Mouse (Mus musculus): ENCODE measurements at regions not wholly inside any gene's neighbourhood (a gene's known extent, or its start where the extent isn't known, plus 50 kb on each side); places are given as distances from the start of the nearest gene placed in this dataset.

DNA sequence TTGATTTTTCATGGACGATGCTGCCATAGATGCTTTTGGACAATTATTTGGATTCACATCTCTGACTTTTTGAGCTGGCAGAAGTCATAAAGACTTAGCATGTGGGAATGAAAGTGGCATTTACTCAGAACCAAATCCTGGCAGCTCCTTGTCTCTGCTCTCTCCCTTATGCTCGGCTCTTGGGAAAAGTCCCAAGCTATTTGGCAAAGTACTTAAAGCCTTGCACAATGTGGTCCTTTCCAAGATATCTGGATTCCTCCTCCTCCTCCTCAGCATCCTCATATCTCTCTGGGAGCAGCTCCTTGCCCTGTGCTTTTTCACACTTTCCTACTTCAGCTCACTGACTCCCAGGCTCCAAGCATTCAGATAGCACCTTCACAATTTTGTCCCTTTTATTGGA lies 1995.7 kb upstream of the Lrrc6 start:
- 92% methylated on average over 2 of the region's 2 CpGs for WGBS
- Histone ChIP-seq H3K4me1 (0 out of 2 replicates have a peak, but pooled peaks cover 6% of the 10 kb centered on the region), H3K9me3 (replicated peaks) (no peaks in the 10 kb centered on the region), H3K27ac (replicated peaks) (no peak overlapping the region), H3K27me3 (ENCODE audit: low read depth, poor library complexity, severe bottlenecking) (no peaks in the 10 kb centered on the region), H3K36me3 (no peaks in the 10 kb centered on the region), H3K4me3 (no peak overlapping the region)
- DNase-seq (ENCODE audit: low spot score) = no peak

DNA sequence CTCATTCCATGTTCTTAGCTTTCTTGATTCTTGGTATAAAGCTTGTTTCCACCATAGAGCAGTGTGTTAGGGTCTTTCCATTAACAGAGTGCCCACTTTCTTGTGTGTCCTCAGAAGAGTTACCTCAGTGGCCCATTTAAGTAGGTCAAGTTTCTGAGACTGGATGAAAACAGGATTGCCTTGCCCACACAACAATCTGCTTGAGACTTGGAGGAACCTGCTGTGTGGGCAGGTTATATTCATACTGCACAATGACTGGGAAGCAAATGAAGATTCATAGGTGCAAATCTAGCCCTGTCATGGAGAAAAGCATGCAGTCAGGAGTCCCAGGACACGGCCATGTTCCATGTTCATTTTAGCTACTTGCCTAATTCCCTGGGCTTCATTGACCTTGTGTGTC lies 1984.1 kb upstream of the Lrrc6 start:
- DNase-seq (ENCODE audit: low spot score) = no peak
- no peaks in the 10 kb centered on the region for H3K9me3 ChIP-seq (replicated peaks)
- H3K27ac ChIP-seq (replicated peaks) = no peak overlapping the region
- no peaks in the 10 kb centered on the region for H3K36me3 ChIP-seq
- H3K4me1 ChIP-seq = no peaks in the 10 kb centered on the region
- WGBS = 97% methylated on average over 1 of the region's 1 CpGs
- H3K4me3 ChIP-seq = no peak overlapping the region
- no peaks in the 10 kb centered on the region for H3K27me3 ChIP-seq (ENCODE audit: low read depth, poor library complexity, severe bottlenecking)

- no peak overlapping the region for H3K27ac ChIP-seq (replicated peaks)
- no peak overlapping the region for H3K4me3 ChIP-seq
- no peak for DNase-seq (ENCODE audit: low spot score)
- WGBS = 90% methylated on average over 5 of the region's 5 CpGs
- no peaks in the 10 kb centered on the region for H3K9me3 ChIP-seq (replicated peaks)
- no peaks in the 10 kb centered on the region for H3K27me3 ChIP-seq (ENCODE audit: low read depth, poor library complexity, severe bottlenecking)
- H3K4me1 ChIP-seq = no peaks in the 10 kb centered on the region
- H3K36me3 ChIP-seq = no peaks in the 10 kb centered on the region
These were observed 1977.0 kb upstream of the Lrrc6 start for GRCm38 (mm10) chr15:68477745-68478144.

DNA sequence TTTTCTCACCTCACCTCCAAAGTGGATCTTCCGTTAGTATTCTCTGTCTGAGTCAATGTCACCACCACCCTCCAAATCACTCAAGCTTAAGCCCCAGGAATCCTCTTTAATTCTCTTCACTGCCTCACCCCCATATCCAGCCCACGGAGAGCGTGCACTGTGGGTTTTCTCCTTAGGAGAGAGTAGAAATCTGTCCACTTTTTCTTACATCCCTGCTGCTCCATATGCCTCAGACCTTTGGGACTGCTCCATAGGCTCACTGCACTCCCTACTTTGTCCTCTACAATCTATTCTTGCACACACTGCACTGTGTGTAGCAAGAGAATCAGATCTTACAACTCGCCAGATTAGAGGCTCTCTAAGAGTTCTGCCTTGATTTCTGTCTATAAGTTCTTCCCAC lies 1971.2 kb upstream of the Lrrc6 start:
- no peak overlapping the region for H3K4me3 ChIP-seq
- H3K36me3 ChIP-seq = no peaks in the 10 kb centered on the region
- WGBS = 88% methylated on average over 4 of the region's 4 CpGs
- no peak for DNase-seq (ENCODE audit: low spot score)
- H3K27ac ChIP-seq (replicated peaks) = no peak overlapping the region
- no peaks in the 10 kb centered on the region for H3K9me3 ChIP-seq (replicated peaks)
- no peaks in the 10 kb centered on the region for H3K27me3 ChIP-seq (ENCODE audit: low read depth, poor library complexity, severe bottlenecking)
- H3K4me1 ChIP-seq = no peaks in the 10 kb centered on the region

- WGBS = 77% methylated on average over 3 of the region's 3 CpGs
- H3K27ac ChIP-seq (replicated peaks) = no peak overlapping the region
- no peak for DNase-seq (ENCODE audit: low spot score)
- H3K9me3 ChIP-seq (replicated peaks) = no peaks in the 10 kb centered on the region
- H3K27me3 ChIP-seq (ENCODE audit: low read depth, poor library complexity, severe bottlenecking) = no peaks in the 10 kb centered on the region
- no peak overlapping the region for H3K4me3 ChIP-seq
- no peaks in the 10 kb centered on the region for H3K4me1 ChIP-seq
- H3K36me3 ChIP-seq = no peaks in the 10 kb centered on the region
These were observed 1962.1 kb upstream of the Lrrc6 start for GRCm38 (mm10) chr15:68462851-68463250.

DNA sequence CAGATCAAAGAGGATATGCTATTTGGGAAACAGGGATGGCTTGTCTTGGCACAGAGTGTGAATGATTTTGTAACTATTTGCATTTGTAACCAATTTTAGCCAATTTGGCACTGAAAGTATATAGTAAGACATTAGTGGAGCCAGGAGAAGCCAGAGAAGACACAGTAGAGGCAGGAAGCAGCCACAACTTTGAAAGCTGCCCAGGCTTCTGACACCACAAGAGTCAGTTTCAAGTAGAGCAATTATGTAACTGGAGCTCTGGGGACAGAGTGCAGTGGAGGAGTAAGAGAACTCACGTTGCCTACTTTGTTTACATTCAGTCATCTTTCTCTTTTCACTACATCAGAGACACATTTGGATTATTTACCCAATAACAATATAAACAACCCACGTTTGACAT lies 1956.5 kb upstream of the Lrrc6 start:
- H3K4me3 ChIP-seq = no peak overlapping the region
- H3K36me3 ChIP-seq = no peaks in the 10 kb centered on the region
- no peak overlapping the region for H3K27ac ChIP-seq (replicated peaks)
- DNase-seq (ENCODE audit: low spot score) = no peak
- 81% methylated on average over 2 of the region's 2 CpGs for WGBS
- H3K9me3 ChIP-seq (replicated peaks) = no peaks in the 10 kb centered on the region
- no peaks in the 10 kb centered on the region for H3K4me1 ChIP-seq
- H3K27me3 ChIP-seq (ENCODE audit: low read depth, poor library complexity, severe bottlenecking) = no peaks in the 10 kb centered on the region

DNA sequence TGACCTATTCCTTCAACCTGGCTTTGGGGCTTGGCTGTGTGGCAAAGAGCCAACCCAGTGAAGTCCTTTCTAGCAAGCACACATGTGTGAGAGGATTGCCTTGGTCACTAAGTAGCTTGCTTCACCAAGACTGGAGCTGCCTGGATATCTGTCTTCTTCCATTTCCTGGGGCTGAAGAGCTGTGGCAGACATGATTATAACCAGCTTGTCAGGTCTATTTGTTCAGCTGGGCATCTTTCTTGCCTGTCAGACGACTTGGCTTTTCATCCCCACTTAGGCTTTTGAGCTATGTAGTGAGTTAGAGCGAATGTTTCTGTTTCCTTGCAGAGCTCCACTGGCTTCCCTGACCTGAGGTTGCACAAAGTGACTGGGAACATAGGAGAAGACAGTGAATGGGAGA lies 1951.3 kb upstream of the Lrrc6 start:
- Histone ChIP-seq H3K4me1 (no peaks in the 10 kb centered on the region), H3K9me3 (replicated peaks) (no peaks in the 10 kb centered on the region), H3K4me3 (no peak overlapping the region), H3K36me3 (no peaks in the 10 kb centered on the region), H3K27me3 (ENCODE audit: low read depth, poor library complexity, severe bottlenecking) (no peaks in the 10 kb centered on the region), H3K27ac (replicated peaks) (no peak overlapping the region)
- no peak for DNase-seq (ENCODE audit: low spot score)
- WGBS = 69% methylated on average over 2 of the region's 2 CpGs

GRCm38 (mm10) chr15:68445341-68445740 lies 1944.6 kb upstream of the Lrrc6 start:
- H3K9me3 ChIP-seq (replicated peaks) = no peaks in the 10 kb centered on the region
- no peak overlapping the region for H3K27ac ChIP-seq (replicated peaks)
- DNase-seq (ENCODE audit: low spot score) = no peak
- no peaks in the 10 kb centered on the region for H3K36me3 ChIP-seq
- WGBS = 83% methylated on average over 7 of the region's 7 CpGs
- peaks cover 4% of the 10 kb centered on the region; the same call in 1 of the 2 replicates for H3K4me1 ChIP-seq
- no peaks in the 10 kb centered on the region for H3K27me3 ChIP-seq (ENCODE audit: low read depth, poor library complexity, severe bottlenecking)
- H3K4me3 ChIP-seq = no peak overlapping the region

DNA sequence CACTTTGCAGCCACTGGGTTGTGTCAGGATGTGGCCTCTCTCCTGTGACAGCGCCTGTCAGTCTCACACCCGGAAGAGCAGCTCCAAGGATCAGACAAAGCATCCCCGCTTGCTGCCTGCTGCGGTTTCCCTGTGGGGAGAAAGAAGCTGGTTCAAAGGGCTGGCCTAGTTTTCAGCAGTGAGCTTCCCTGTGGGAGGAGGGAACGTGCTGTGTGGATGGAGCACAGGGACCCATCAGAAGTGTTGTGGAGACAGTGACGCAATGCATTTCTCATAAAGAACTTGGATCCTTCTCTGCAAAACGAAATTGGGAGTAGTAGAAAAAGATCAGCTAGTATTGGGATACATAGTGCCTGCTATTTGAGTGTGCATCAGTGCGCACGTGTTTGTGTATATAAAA lies 1939.9 kb upstream of the Lrrc6 start:
- Histone ChIP-seq H3K9me3 (replicated peaks) (no peaks in the 10 kb centered on the region), H3K36me3 (no peaks in the 10 kb centered on the region), H3K4me3 (no peak overlapping the region), H3K27me3 (ENCODE audit: low read depth, poor library complexity, severe bottlenecking) (no peaks in the 10 kb centered on the region), H3K27ac (replicated peaks) (no peak overlapping the region), H3K4me1 (peaks cover 4% of the 10 kb centered on the region; the same call in 1 of the 2 replicates)
- 60% methylated on average over 9 of the region's 9 CpGs for WGBS
- DNase-seq (ENCODE audit: low spot score) = no peak

- 79% methylated on average over 3 of the region's 3 CpGs for WGBS
- H3K4me1 ChIP-seq = no peaks in the 10 kb centered on the region
- H3K4me3 ChIP-seq = no peak overlapping the region
- H3K36me3 ChIP-seq = no peaks in the 10 kb centered on the region
- H3K9me3 ChIP-seq (replicated peaks) = no peaks in the 10 kb centered on the region
- H3K27ac ChIP-seq (replicated peaks) = no peak overlapping the region
- no peak for DNase-seq (ENCODE audit: low spot score)
- H3K27me3 ChIP-seq (ENCODE audit: low read depth, poor library complexity, severe bottlenecking) = no peaks in the 10 kb centered on the region
These were observed 1935.3 kb upstream of the Lrrc6 start for GRCm38 (mm10) chr15:68435961-68436360.

- H3K27ac ChIP-seq (replicated peaks) = no peak overlapping the region
- no peaks in the 10 kb centered on the region for H3K9me3 ChIP-seq (replicated peaks)
- H3K4me3 ChIP-seq = no peak overlapping the region
- no peaks in the 10 kb centered on the region for H3K4me1 ChIP-seq
- no peaks in the 10 kb centered on the region for H3K36me3 ChIP-seq
- 87% methylated on average over 2 of the region's 2 CpGs for WGBS
- no peaks in the 10 kb centered on the region for H3K27me3 ChIP-seq (ENCODE audit: low read depth, poor library complexity, severe bottlenecking)
- no peak for DNase-seq (ENCODE audit: low spot score)
These were observed 1930.5 kb upstream of the Lrrc6 start for GRCm38 (mm10) chr15:68431251-68431650.

GRCm38 (mm10) chr15:68430486-68430885 lies 1929.8 kb upstream of the Lrrc6 start:
- no peak for DNase-seq (ENCODE audit: low spot score)
- no peak overlapping the region for H3K4me3 ChIP-seq
- no peaks in the 10 kb centered on the region for H3K9me3 ChIP-seq (replicated peaks)
- H3K4me1 ChIP-seq = no peaks in the 10 kb centered on the region
- no peak overlapping the region for H3K27ac ChIP-seq (replicated peaks)
- H3K27me3 ChIP-seq (ENCODE audit: low read depth, poor library complexity, severe bottlenecking) = no peaks in the 10 kb centered on the region
- 81% methylated on average over 4 of the region's 4 CpGs for WGBS
- H3K36me3 ChIP-seq = no peaks in the 10 kb centered on the region

GRCm38 (mm10) chr15:68428444-68429228 lies 1927.9 kb upstream of the Lrrc6 start:
- Histone ChIP-seq H3K9me3 (replicated peaks) (no peaks in the 10 kb centered on the region), H3K4me1 (no peaks in the 10 kb centered on the region), H3K27me3 (ENCODE audit: low read depth, poor library complexity, severe bottlenecking) (no peaks in the 10 kb centered on the region), H3K27ac (replicated peaks) (no peak overlapping the region), H3K36me3 (no peaks in the 10 kb centered on the region), H3K4me3 (no peak overlapping the region)
- DNase-seq (ENCODE audit: low spot score) = peak; percentile 35
- 29% methylated on average over 6 of the region's 6 CpGs for WGBS

DNA sequence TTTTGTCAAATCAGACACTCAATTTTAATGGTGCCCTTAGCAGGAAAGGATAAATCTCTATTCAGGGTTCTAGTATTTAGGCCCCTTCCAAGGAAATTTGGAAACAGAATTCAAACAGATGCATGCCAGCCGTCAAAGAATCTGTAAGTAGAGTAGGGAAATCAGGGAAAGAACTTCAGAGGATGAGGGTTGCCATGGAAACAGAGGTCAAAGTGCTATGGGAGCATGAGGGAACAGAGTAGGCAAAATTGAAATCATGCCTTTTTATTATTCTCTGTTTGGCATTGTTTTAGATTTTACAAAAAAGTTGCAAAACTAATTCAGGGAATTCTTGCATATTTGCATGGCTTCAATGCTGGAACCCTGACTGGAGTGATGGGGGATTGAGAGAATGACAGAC lies 1916.4 kb upstream of the Lrrc6 start:
- Histone ChIP-seq H3K27me3 (ENCODE audit: low read depth, poor library complexity, severe bottlenecking) (no peaks in the 10 kb centered on the region), H3K27ac (replicated peaks) (no peak overlapping the region), H3K9me3 (replicated peaks) (no peaks in the 10 kb centered on the region), H3K4me3 (no peak overlapping the region), H3K4me1 (peaks cover 16% of the 10 kb centered on the region), H3K36me3 (no peaks in the 10 kb centered on the region)
- WGBS = 8% methylated on average over 1 of the region's 1 CpGs
- DNase-seq (ENCODE audit: low spot score) = no peak

Measured in midbrain, embryonic 10.5 days (tissue).